Mouse (Mus musculus) ES-Bruce4 (cell line): ENCODE measurements at regions not wholly inside any gene's neighbourhood (a gene's known extent, or its start where the extent isn't known, plus 50 kb on each side); places are given as distances from the start of the nearest gene placed in this dataset.

Source experiments
- CTCF ChIP-seq: IDR thresholded peaks from one replicate; pipeline ENCODE4 v1.8.1; 2011; ENCODE audit warnings: low read depth, low read length
- EP300 ChIP-seq: IDR thresholded peaks from 2 replicates; pipeline ENCODE4 v1.6.1; 2011; ENCODE audit warnings: low read depth, low read length; ENCODE audit not compliant: insufficient read depth
- POLR2A ChIP-seq: IDR thresholded peaks from one replicate; pipeline ENCODE4 v1.8.1; 2011; ENCODE audit warnings: low read length; ENCODE audit not compliant: insufficient read depth

GRCm38 (mm10) chr14:58637405-58638336, 505.0 kb downstream of the 1700129C05Rik start:
- no peak for TF ChIP-seq EP300
- no peak for TF ChIP-seq POLR2A
- TF ChIP-seq CTCF: no peak
